Mouse (Mus musculus) bone marrow, adult 2 months (tissue): ENCODE data around the gene Bach1. TPM values are rescaled to one million over a fixed set of nuclear protein-coding genes. Genes with fewer than 3 reads are reported as not detected.

Source experiments
- H3K27ac ChIP-seq: fragments of 200-500 bp; 2 replicates; pipeline ENCODE4 v1.5.1; 2012; ENCODE audit warnings: low read depth, mild to moderate bottlenecking, control low read depth, inconsistent platforms, low read length; ENCODE audit not compliant: control insufficient read depth, poor library complexity, insufficient read depth
- H3K4me1 ChIP-seq: fragments of 200-500 bp; 2 replicates; pipeline ENCODE4 v1.6.1; 2011; ENCODE audit warnings: low read length; ENCODE audit not compliant: control insufficient read depth, insufficient read depth
- H3K4me3 ChIP-seq: fragments of 200-500 bp; replicated peaks from 2 replicates; pipeline ENCODE3; 2011; ENCODE audit warnings: mild to moderate bottlenecking, low read depth, low read length, control low read depth; ENCODE audit not compliant: control insufficient read depth
- CTCF ChIP-seq: fragments of 200-500 bp; IDR thresholded peaks from 2 replicates; pipeline ENCODE4 v1.5.1; 2011; ENCODE audit warnings: low read length, control low read depth; ENCODE audit not compliant: control insufficient read depth, insufficient read depth
- POLR2A ChIP-seq: fragments of 200-500 bp; IDR thresholded peaks from 2 replicates; pipeline ENCODE4 v1.6.1; 2011; ENCODE audit warnings: low read depth, mild to moderate bottlenecking, control low read depth, low read length, borderline replicate concordance; ENCODE audit not compliant: control insufficient read depth
- WGBS: fragments of 180-500 bp; shearing (Covaris S2); methylation state at CpG from one replicate; pipeline ENCODE4 v1.1.7; 2018; 5-methylcytosine and 5-hydroxymethylcytosine counted together
- polyA plus RNA-seq: library from polyadenylated mRNA; stranded (reverse); fragments of >200 nt; gene quantifications from 2 replicates; pipeline ENCODE4 v1.2.4, GENCODE M21; 2011; ENCODE audit warnings: low replicate concordance; ENCODE audit not compliant: missing spikeins, insufficient read depth, insufficient read length

Gene Bach1
- polyA plus RNA-seq, 1 experiment: 14.9 TPM

DNA sequence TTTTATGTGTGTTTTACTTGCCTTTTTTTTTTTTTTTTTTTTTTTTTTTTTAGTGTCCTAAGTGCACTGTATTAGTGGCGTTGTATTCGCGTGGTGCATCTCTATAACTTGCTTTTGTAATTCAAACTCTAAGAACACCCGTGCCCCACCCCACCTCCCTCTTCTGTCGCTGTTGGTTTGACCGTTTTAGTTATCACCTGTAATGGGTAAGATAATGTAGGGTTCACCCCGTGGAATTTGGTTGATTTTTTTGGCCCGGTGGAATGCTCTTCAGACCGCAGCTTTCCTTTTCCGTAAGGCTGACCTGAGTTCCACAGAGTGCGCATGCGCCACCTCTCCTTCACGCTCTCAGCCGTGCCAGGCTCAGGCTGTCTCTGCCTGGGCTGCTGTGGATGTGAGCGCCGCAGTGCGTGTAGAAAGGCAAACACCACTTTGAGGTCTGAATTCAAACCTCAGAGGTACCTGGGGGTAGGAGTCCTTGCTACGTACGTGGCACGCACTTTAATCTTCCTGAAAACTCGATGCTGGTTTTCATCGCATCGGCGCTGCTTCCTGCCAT, 22.2 kb downstream of the Bach1 start:
- TF ChIP-seq POLR2A: no peak
- TF ChIP-seq CTCF: no peak
- H3K27ac ChIP-seq: no peak overlapping the region
- no peak overlapping the region for H3K4me3 ChIP-seq
- peaks cover 5% of the 10 kb centered on the region for H3K4me1 ChIP-seq
- WGBS: 86% methylated on average over 24 of the region's 24 CpGs

GRCm38 (mm10) chr16:87722857-87723256, 24.1 kb downstream of the Bach1 start:
- no peak for TF ChIP-seq CTCF
- no peak for TF ChIP-seq POLR2A
- no peak overlapping the region for H3K27ac ChIP-seq
- WGBS: 74% methylated on average over 5 of the region's 5 CpGs
- H3K4me1 ChIP-seq: no peaks in the 10 kb centered on the region; the same call in none of the 2 replicates
- H3K4me3 ChIP-seq: no peak overlapping the region

DNA sequence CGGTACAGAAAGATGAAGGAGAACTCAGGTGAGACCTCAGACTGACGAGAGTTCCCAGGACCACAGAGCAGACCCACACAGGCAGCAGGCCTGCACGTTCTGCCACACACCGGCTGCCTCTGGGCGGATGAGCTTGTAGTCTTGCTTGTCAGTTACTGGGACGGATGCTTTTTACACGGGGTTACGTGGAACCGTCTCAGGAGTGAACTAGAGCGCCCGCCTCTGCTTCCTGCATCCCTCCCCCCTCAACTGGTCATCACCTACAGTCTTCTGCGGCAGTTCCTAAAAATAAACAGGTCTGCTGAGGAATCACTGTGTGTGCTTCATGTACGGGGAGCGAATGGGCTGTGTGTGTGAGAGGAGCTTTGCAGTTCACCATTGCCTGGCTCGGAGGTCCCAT, 24.7 kb downstream of the Bach1 start:
- 50% methylated on average over 15 of the region's 15 CpGs for WGBS
- no peak for TF ChIP-seq POLR2A
- no peak for TF ChIP-seq CTCF
- H3K4me1 ChIP-seq: no peaks in the 10 kb centered on the region; the same call in none of the 2 replicates
- no peak overlapping the region for H3K4me3 ChIP-seq
- no peak overlapping the region for H3K27ac ChIP-seq

DNA sequence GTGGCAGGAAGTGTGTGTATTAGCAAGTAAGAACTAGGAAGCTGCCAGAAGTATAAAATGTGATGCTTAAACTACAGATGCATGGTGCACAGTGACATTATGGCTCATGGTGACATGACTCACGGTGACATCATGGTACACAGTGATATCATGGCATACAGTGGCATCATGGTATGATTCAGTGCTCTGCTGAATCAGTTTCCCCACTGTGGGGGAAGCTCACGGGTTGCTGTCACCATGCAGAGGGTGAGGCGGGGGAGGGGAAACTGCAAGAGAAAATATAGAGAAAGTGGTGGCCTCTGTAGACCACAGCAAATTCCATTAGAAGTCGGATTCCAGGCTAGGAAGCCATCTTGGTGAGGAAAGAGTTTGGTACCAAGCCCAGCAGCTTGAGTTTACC, 26.1 kb downstream of the Bach1 start:
- no peak overlapping the region for H3K4me3 ChIP-seq
- TF ChIP-seq CTCF (no peak), POLR2A (no peak)
- 67% methylated on average over 4 of the region's 4 CpGs for WGBS
- no peak overlapping the region for H3K27ac ChIP-seq
- no peaks in the 10 kb centered on the region; the same call in none of the 2 replicates for H3K4me1 ChIP-seq

DNA sequence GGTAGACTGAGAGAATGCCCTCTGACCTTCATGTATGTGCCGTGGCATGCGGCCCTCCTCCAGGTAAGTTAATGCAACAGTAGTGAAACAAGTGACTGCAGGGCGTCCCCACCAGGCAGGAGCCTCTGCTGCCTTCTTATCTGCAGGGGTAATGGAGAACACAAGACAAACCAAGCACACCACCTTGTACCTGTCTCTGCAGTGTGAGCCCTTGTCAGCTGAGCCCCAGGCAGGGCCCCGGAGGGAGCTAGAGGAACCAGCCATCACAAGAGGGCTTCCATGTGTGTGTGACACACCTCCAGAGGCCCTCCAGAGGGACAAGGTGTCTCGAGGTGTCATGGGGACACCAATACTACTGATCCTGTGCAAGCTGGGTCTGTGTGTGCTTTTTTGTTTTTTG, 26.5 kb downstream of the Bach1 start:
- WGBS: 75% methylated on average over 5 of the region's 5 CpGs
- TF ChIP-seq POLR2A (no peak), CTCF (no peak)
- no peak overlapping the region for H3K4me3 ChIP-seq
- H3K4me1 ChIP-seq: no peaks in the 10 kb centered on the region; the same call in none of the 2 replicates
- H3K27ac ChIP-seq: no peak overlapping the region

DNA sequence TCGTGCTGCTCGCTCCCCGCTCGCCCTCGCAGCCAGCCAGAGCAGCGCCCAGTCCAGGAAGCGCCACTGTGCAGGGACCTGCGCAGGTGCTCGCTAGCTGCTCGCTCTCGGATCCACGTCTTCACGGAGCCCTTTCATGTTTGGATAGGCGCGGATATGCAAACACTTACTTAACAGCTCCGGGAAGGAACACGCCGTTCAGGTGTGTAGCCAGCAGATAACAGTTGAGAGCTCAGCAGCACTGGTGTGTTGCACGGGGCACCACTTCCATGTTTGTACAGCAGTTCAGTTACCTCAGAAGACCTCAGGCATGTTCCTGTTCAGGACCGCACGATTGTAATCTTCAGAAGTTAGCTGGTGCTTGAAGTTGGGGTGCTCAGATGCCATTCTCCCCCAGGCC, 27.2 kb downstream of the Bach1 start:
- Histone ChIP-seq H3K27ac (peak overlapping the region; percentile 54), H3K4me1 (no peaks in the 10 kb centered on the region; the same call in none of the 2 replicates), H3K4me3 (peak overlapping the region; percentile 1)
- 51% methylated on average over 21 of the region's 21 CpGs for WGBS
- peak; percentile 21; the same call in 1 of the 2 replicates for TF ChIP-seq POLR2A
- TF ChIP-seq CTCF: no peak

GRCm38 (mm10) chr16:87726369-87726768, 27.6 kb downstream of the Bach1 start:
- TF ChIP-seq CTCF (no peak), POLR2A (no peak)
- H3K4me1 ChIP-seq: no peaks in the 10 kb centered on the region; the same call in none of the 2 replicates
- WGBS: 44% methylated on average over 6 of the region's 6 CpGs
- 0 out of 2 replicates have a peak overlapping the region, but pooled peaks have one; percentile 29 for H3K27ac ChIP-seq
- H3K4me3 ChIP-seq: no peak overlapping the region

GRCm38 (mm10) chr16:87727250-87727649, 28.5 kb downstream of the Bach1 start:
- Histone ChIP-seq H3K4me1 (no peaks in the 10 kb centered on the region; the same call in none of the 2 replicates), H3K27ac (no peak overlapping the region), H3K4me3 (no peak overlapping the region)
- WGBS: 10% methylated on average over 9 of the region's 9 CpGs
- TF ChIP-seq CTCF (no peak), POLR2A (no peak)
